Mouse (Mus musculus) liver, adult 2 months (tissue): ENCODE measurements at regions not wholly inside any gene's neighbourhood (a gene's known extent, or its start where the extent isn't known, plus 50 kb on each side); places are given as distances from the start of the nearest gene placed in this dataset.

Experiments
- CTCF ChIP-seq: fragments of 200-500 bp; IDR thresholded peaks from 2 replicates; pipeline ENCODE4 v1.5.1; 2011; ENCODE audit warnings: low read depth, low read length, control low read depth
- POLR2A ChIP-seq: fragments of 200-500 bp; IDR thresholded peaks from 2 replicates; pipeline ENCODE4 v1.6.1; 2011; ENCODE audit warnings: low read length, control low read depth; ENCODE audit not compliant: insufficient read depth; ENCODE audit errors: extremely low read depth

DNA sequence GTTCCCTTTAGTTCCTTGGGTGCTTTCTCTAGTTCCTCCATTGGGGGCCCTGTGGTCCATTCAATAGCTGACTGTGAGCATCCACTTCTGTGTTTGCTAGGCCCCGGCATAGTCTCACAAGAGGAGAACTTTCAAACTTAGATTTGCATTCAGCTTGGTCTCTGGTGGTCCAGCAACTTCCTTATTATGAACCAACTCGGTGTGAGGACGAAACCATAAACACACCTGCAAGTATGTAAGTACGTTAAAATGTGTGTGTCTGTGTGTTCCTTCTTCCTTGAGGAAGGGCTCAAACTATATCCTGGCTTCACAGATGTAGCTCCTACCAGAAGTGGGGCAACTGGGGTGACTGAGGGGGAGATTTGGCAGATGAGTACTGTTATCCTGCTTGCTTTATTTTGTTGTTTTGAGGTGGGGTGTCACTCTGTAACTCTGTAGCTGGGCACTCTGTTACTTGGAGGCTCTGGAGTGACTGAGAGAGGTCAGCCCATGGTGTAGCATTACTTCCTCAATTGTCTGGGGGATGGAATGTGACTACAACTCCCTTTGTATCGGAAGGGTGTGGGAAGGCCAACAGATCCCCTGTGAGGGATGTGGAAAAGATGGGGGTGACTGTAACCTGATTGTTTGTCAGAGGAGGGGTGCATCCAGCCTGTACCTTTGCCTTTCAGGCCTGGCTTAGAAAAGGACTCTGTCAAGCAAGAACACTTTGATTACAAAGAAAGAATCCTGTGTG, 94.9 kb upstream of the Thpo start:
- TF ChIP-seq CTCF (no peak), POLR2A (no peak)
